Mouse (Mus musculus) left cerebral cortex, postnatal 14 days (tissue): ENCODE results near the gene P4hb. TPM values are rescaled to one million over a fixed set of nuclear protein-coding genes. Genes with fewer than 3 reads are reported as not detected.
"Not testable (repeated sequence)": the region's sequence is repeated elsewhere in the genome, so short reads cannot be mapped to it uniquely, and the experiment has no call there.

ENCODE experiments used
- DNase-seq, 2 experiments: peaks; one replicate each; pipeline ENCODE4 v3.0.0; 2021 to 2022; ENCODE audit warnings: low spot score in 2 of 2, mixed read lengths in 1 of 2
- intact Hi-C: fragments of 180-260 bp; cut with DNase I; formaldehyde crosslinking; loops from one replicate; pipeline ENCODE4 v1.15.1; 2025
- total RNA-seq, 2 experiments: library from RNA; stranded (reverse); gene quantifications; 2 replicates each; pipeline ENCODE4 v1.2.3; 2021

The P4hb gene
- total RNA-seq, 2 experiments from 2014 or later = 125 to 127 TPM

DNA sequence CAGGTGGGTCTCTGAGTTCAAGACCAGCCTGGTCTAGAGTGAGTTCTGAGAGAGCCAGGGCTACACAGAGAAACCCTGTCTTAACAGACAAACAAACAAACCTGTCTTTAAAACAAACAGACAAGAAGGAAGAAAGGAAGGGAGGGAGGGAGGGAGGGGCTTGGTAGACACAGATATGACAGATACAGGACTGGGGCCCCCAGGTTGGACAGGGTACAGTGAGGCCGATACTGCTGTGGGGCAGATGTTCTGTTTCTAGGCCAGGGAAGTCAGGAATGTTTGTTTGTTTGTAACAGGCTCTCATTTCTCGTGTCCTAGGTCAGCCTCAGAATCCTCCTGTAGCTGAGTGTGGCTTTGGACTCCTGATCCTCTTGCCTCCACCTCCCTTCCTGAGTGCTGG is 30.5 kb upstream of the P4hb start:
- no peak for DNase-seq
- intact Hi-C loops = no loop called here

DNA sequence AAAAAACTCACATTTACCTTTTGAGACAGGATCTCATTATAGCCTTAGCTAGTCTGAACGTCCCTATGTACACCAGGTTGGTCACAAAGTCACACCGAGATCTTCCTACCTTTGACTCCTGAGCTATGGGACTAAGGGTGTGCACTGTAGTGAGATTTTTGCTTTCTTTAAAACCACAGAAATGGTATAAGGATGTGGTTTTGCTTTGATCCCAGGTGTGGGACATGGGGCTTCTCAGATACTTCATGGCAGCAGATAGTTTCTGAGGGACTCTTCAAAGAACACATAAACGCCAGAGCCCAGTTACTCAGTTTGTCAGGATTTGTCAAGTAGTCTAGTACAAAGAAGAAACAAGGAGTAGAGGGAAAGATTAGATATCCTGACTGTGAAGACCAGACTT is 27.7 kb upstream of the P4hb start:
- DNase-seq = no peak
- intact Hi-C loops = no loop called here

DNA sequence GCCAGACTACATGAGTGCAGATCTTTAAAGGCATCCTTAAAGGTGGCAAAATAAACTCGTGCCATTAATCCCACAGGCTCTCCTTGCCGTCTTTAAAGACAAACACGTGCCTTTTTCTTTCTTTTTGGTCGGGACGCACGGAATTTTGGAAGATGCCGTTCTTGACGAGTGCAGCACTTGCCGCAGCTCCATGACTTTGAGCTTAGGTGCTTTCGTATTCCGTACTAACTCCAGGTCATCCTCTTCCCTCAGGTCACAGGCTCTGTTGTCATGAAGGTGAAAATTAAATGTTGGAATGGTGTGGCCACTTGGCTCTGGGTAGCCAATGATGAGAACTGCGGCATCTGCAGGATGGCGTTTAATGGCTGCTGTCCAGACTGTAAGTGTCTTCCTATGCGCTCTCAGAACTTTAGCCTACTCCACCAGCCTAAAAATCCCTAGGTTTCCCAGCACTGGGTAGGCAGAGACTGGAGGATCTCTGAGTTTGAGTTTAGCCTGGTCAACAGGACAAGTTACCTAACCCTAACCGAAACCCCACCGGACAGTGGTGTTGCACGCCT is 26.0 kb upstream of the P4hb start:
- intact Hi-C loops = no loop called here
- no peak for DNase-seq

DNA sequence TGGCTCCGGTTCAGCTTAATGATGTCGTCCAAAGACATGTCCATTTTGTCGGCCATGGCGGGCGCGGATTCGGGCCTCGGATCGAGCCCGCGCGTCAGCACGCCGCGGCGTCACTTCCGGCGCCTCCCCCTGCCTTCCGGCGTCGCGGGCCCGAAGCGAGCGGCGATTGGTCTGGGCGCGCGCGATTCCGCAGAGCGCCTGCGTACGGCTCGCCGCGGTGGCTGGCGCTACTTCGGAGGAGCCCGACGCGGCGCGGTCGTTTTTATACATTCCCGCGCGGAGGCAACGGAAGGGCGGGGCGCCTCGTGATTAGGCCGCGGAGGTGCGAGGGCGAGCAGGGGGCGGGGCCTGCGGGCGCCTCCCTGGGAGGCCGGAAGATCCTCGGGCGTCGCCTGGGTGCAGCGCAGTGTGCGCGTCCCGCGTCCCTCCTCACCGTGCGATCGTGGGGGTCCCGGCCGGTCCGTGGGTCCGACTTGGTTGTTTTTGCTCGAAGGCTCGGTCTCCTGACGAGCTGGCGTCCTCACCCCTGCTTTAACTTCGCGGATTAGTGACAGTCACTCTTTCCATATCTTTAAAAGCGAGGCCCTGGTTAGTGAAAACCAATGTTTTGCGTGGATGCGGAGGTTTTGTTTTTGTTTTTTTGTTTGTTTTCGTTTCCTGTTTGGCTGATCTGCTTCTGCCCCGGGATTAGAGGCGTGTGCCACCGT is 25.4 kb upstream of the P4hb start, which contains the start of the genes Alyref and Anapc11:
Gene Alyref (minus strand): TSS at position 83 of the 707 bp plus-strand sequence.
Gene Anapc11 (plus strand): TSS at position 139 of the 707 bp plus-strand sequence.
- DNase-seq = peak; percentile 92 to 95
- intact Hi-C loops = no loop called here

DNA sequence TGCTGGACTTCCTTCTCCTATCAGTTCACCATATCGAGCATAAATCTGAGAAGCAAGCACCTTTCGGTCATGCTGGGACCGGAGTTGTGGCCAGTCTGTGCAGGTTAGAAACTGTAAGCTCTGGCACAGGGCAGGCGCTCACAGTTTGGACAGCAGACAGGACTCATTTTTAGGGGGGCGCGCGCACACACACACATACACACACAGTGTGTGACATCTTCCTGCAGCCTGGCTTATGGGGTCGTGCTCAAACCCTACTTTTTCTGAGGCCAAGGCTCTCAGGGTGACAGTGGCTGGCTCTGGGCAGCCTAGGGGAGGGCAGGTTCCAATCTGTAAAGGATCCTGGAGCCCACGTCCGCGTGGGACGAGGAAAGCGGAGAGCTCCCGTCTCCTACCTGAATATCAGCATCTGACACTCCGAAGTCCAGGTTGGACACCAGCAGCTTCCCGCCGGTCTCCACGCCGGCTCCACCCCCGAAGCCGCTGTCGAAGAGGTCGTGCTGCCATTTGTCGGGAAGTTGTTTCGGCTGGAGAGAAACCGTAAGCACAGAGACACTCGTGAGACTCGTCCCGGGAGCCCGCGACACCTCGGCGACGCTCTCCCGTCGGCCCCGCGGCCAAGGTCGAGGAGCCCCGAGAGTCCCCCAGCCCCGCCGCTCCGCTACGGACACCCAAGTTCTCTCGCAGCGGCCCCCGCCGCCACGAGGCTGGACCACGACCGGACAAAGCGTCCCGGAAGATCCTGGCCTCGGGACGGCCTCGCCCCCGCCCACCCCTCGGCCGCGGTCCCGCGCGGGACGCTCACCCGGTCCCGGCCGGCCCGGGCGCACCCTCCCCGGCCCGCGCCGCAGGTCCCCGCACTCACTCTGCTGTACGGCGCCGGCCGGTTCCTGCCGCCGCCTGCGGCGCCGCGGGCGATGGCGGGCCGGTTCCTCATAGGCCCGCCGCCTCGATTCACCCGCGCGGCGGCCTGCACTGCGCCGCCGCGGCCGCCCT is 24.5 kb upstream of the P4hb start:
- DNase-seq = no peak

DNA sequence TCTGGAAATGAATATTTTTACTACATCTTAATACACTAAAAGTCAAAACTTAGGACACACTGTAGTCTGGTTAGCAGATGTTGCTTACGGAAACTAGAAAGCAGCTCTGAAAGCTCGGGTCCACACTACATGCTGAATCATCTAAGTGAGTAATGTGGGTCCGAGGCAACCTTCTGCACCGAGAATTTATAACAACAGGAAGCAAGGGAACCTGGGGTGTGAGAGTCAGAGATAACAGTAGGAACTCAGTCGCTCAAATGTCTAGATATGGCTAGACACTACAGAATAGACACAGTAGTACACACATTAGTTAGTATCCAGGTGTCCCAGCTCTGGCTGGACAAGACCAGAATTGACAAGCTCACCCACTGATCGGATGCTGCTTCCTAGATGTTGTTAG is 15.5 kb upstream of the P4hb start:
- no peak for DNase-seq
- intact Hi-C loops = no loop called here

More for the DNA sequence above, 24.5 kb upstream of the P4hb start:
- intact Hi-C loops = no loop called here

DNA sequence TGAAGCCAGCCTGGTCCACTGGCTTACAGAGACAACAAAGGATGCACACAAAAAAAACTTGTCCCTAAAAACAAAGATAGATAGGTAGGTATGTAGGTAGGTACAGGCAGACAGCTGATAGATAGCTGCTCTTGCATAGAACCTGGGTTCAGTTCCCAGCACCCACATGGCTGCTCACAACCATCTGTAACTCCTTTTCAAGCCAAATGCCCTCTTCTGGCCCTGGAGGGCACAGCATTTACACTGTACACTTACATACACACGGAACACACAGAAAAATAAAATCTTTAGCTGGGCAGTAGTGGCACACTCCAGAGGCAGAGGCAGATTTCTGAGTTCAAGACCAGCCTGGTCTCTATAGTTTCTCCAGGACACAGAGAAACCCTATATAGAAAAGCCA is 10.9 kb upstream of the P4hb start:
- no peak for DNase-seq
- intact Hi-C loops = no loop called here

DNA sequence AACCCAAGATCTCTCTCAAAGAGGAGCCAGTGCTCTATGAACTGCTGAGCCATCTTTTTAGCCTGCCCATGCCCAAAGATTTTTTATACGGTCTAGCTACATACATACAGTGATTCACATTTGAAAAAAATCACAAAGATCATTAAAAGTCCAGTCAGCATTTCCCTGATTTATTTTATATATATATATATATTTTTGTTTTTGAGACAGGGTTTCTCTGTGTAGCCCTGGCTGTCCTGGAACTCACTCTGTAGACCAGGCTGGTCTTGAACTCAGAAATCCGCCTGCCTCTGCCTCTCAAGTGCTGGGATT is 9.9 kb upstream of the P4hb start:
- intact Hi-C loops, DNase-seq: not testable (repeated sequence)

DNA sequence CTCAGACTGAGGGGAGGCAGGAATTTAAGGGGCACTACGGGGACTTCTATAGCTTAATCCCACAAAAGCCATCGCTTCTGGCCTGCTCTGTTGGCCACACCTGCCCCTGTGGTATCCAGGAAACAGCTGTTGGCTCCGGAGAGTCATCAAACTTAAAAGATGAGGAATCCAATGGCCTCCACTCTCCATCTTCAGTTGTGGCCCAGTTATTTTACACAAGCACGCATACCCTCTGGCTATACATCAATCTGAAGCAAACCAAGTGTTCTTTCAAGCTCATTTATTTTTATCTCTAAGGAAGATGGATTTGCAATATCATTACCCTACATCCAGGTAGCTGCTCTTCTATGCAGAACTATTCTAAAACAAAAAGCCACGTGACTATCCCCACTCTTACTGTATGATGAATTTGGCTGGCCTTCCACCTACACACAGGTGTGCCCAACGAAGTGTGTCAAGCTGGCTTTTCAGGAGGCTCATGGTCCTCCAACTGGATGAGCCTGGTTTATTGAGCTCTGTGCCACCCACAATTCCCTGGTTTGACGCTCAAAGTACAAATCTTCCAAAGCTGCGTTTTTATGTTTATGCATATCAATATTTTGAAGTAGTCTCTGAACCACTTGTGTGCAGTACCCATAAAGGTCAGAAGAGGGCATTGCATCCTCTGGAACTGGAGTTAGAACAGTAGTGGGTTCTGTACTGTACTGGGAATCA is 9.4 kb upstream of the P4hb start:
- peak in 1 of 2 experiments; percentile 49 for DNase-seq
- intact Hi-C loops = no loop called here

DNA sequence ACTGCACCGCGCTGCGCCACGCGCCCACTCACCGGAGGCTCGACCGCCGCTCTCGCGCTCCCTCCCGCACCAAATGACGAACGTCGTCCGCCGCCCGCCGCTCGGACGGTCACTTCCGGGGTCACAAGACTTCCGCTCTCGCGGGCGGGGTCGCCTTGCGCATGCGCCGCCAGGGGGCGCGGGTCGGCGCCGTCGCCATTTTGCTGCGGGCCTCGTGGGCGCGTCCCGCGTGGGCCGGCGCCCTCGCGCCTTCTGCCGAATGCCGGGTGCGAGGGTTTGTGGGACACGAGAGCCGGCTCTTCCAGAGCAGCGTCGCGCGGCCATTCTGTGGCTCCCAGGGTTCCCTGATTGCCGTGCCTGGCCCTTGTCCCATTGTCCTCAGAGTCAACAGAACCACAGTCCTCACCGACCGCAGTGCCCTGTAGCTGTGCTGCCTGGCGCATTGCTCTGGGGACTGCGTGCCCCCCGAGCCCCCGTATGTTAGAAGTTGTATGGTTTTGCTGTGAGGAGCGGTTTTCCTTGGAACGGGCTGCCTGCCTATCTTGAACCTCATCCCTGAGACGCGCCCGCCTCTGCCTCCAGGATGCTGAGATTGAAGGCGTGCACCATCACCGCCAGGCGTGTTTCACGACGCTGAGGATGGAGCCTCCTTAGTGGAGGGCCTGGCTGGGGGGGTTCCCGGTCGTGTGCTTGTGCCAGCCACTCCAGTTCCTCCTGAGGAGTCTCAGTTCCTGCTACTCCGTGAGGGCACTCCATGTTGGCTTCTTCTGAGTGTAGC is 8.6 kb upstream of the P4hb start, which contains the start of gene Arhgdia:
Gene Arhgdia (minus strand): TSS at position 135 of the 778 bp plus-strand sequence.
- DNase-seq = peak; percentile 90 to 92
- intact Hi-C loops = no loop called here

DNA sequence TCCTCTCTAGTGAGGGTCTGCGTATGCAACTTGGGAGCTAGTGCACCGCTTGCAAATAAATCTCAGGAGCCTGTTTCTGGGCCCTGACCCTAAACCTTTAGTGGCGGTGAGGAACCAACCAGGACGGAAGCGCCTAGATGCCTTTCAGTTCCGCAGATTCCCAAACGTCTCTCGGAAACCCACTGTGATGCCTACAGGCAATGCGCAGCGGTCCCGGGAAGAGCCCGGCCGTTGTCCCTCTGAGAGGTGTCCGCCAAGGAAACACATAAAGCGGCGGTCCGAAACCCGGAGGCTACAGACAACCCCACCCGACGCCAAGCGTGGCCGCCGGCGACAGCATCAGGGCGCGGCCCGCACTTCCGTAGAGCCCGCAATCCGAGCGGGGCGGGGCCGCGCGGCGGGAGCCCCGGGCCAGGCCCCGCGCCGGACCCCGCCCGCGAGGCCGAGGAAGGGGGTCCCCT is 7.8 kb upstream of the P4hb start:
- no peak for DNase-seq
- intact Hi-C loops = no loop called here

DNA sequence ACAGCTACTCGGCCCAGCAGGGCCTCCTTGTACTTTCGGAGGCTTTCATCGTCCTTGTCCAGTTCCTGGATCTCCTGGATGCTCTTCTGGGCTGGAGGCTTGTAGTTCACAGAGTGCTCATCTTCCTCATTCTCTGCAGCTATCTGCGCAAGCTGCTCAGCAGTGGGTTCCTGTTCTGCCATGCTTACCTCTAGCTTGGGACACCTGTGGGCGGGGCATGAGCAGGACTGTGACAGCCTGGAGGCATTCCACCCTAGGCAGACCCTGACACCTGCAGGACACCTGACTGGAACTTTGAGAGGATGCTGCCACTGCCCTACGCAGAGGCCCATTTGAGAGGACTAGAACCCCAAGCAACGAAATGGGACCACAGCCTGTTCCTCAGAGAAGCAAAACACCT is 7.1 kb upstream of the P4hb start:
- intact Hi-C loops = no loop called here
- DNase-seq = no peak

DNA sequence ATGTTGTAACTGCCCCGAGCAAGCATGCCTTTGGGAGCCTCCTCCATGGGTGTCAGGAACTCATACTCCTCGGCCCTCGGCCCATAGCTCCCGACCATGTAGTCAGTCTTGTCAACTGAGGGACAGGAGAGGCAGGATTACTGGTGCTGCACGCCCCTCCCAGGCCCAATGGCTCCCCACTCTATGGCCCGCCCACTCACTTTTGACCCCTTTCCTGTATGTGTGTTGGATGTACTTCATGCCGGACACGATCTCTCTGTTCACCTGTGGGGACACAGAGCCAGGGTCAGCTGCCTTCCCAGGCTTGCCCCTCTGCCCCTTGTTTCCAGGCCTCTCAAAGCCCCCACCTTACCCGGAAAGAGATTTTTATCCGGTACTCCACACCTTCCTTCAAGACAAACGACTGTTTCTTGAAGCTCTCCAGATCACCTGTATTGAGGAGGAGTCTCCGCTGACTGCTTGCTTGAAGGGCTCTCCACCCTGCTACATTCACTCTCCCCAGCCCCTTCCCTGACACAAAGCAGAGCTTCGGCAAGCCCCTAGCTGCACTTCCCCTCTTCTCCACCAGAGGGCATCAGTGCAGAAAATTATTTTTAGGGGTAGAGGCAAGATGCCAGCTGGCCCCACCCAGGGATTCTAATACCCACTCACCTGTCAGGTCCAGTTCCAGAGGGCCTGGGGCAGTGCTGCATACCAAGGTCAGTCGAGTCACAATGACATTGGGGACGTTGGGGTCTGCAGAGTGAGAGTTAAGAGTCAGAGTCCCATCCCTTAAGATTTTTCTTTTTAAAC is 6.5 kb upstream of the P4hb start:
- intact Hi-C loops = no loop called here
- peak; percentile 68 to 79 for DNase-seq

DNA sequence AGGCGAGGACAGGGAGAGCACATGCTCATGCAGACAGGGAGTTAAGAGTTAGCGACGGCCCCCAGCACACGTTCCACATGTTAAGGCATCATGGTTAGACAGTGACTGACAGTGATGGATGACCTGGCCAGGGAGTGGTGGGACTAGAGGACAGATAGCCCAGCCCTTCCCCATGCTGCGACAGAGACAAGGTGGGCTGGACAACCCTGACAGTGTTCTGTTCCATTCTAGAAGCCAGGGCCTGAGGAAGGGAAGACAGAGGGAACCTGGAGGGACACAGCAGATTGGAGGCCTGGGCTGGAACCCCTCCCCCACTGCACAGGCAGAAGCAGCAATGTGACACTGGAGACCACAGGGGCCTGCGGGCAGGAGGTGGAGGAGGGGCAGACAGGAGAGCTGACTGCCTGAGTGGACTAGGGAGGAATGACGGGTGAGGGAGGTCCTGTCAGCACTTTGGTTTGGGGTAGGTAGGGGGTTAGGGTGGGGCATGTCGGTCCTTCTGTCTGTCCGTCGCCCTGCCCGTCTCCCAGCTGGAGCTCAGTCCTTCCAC is 5.7 kb upstream of the P4hb start:
- intact Hi-C loops = no loop called here
- DNase-seq = no peak

DNA sequence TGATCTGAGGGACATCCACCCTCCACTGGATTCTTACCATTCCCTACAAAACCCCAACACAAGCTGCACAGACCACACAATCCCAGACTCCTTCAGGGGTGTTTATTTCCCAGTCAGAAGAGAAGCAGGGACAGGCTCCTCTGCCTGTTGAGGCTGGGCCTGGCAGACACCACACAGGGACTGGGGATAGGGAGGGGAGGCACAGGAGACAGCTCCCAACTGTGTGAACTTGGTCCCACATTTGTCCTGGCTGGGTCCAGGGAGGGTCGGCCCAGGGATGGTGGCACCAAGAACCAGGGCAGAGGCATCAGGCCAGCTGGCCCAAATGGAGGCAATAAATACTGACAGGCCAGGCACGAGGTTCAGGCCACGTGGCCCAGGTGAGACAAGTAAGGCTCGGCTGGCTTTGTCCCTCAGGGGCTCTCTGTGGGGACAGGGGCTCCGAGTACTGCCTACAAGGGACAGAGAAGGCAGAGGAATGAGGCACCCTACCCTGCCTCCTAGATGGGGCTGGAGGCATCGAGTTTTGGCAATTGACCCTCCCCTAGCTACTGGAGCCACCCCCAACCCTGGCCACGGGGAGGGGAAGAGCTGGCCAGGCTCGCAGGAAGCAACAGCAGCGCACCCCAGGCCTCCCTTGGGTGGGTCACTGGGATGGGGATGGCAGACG is 5.1 kb upstream of the P4hb start:
- intact Hi-C loops = no loop called here
- DNase-seq = no peak

DNA sequence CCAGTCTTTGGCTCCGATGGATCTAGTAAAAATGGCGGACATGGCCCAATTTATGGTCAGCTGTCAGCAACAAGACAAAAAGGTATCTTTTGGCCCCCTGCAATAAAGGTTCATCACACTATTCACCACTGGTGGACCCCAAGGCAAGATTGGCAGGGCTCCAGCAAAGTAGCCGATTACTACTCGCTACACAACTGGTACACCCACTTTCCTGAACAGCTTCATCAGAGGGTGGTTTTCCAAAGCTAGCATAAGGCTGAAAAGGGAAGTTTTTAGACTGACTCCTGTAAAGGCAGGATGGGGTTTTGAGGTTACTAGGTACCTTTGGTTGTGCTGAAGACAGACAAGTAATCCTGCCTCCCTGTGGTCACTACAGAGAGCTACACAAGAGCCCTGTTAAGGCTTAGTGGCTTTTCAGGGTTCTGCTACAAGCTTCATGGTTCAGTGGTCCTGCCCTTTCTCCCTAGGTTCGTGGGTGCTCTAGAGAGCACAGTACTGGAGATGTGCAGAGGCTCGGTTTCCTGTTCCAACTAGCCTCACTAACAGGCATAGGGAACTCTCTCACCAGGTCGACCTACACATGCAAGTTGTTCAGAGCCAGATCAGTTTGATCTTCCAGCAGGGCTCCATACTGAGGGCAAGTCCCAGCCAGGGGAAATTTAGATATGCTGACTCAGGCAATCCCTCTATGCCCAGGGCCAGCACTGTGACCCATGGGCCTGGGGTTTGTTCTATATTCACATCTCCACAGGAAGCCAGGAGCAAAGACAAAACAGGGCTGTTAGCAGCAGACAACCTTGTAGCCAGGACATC is 4.4 kb upstream of the P4hb start:
- intact Hi-C loops = no loop called here
- DNase-seq = no peak
